Comparison of ENCODE assay signal across 12 mouse cellular contexts in genomic region chr16:87132082-87132481, GRCm38 (mm10).
"Had no signal": no experiment of that assay in that cellular context is flagged by ENCODE, and none has a peak within 500 bp of the region (broad histone marks: within the 10 kb centered on the region; RNA-seq: fewer than 3 reads in every experiment).

No protein-coding gene starts in this region.

- H3K27me3 ChIP-seq: midbrain, embryonic 12.5 days; neural tube, embryonic 13.5 days had no signal

- H3K9me3 ChIP-seq: limb, embryonic 10.5 days; midbrain, embryonic 12.5 days; neural tube, embryonic 13.5 days had no signal

- DNase-seq: kidney, adult 11 months; layer of hippocampus, adult 9-11 months; retina, postnatal 1 day; right cerebral cortex, postnatal 4 days; spleen, adult 18-20 months; thymus, postnatal 36 days had no signal

- ATAC-seq: hindbrain, postnatal 0 days; midbrain, embryonic 16.5 days had no signal

- H3K4me1 ChIP-seq: limb, embryonic 10.5 days; midbrain, embryonic 12.5 days; neural tube, embryonic 13.5 days had no signal

- H3K36me3 ChIP-seq: limb, embryonic 10.5 days; midbrain, embryonic 12.5 days; neural tube, embryonic 13.5 days had no signal

- H3K4me2 ChIP-seq: liver, embryonic 11.5 days; midbrain, embryonic 12.5 days; neural tube, embryonic 13.5 days had no signal

- H3K9ac ChIP-seq: midbrain, embryonic 12.5 days; neural tube, embryonic 13.5 days had no signal

- H3K27ac ChIP-seq: hindbrain, postnatal 0 days; limb, embryonic 10.5 days; midbrain, embryonic 12.5 days; neural tube, embryonic 13.5 days had no signal

- H3K4me3 ChIP-seq: limb, embryonic 10.5 days; midbrain, embryonic 12.5 days; neural tube, embryonic 13.5 days had no signal
